Mouse (Mus musculus) gastrocnemius, postnatal 10 days (tissue): Measurements from ENCODE around the gene Gm10188. TPM values are rescaled to one million over a fixed set of nuclear protein-coding genes. Genes with fewer than 3 reads are reported as not detected.

ENCODE experiments used
- DNase-seq: peaks from one replicate; pipeline ENCODE4 v3.0.0; 2021; ENCODE audit warnings: mixed read lengths
- microRNA-seq, 2 experiments: library from miRNA; unstranded; fragments of <30 nt; microRNA quantifications; one replicate each; pipeline ENCODE4 v1.2.0; 2021
- total RNA-seq, 2 experiments: library from RNA; stranded (reverse); gene quantifications; 2 replicates each; pipeline ENCODE4 v1.2.3; 2021

The Gm10188 gene
- total RNA-seq, 2 experiments from 2014 or later, result not detected

DNA sequence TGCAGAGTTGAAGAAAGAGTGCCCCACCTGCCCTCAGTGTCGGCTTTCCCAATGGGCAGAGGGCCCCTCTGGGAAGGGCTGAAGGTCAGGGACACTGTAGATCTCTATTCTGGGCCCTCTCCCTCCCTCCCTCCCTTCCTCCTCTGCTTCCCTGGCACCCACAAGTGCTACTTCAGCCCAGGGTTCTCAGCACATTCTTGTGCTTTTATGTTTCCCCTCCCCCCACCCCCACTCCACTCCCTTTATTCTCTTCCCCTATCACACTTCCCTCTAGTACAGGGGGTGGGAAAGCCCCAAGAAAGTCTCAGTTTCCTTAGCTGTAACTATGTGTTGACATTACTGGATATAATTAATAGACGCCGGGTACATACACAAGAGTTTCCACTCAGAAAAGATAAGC is 34.9 kb downstream of the Gm10188 start:
- no peak for DNase-seq

DNA sequence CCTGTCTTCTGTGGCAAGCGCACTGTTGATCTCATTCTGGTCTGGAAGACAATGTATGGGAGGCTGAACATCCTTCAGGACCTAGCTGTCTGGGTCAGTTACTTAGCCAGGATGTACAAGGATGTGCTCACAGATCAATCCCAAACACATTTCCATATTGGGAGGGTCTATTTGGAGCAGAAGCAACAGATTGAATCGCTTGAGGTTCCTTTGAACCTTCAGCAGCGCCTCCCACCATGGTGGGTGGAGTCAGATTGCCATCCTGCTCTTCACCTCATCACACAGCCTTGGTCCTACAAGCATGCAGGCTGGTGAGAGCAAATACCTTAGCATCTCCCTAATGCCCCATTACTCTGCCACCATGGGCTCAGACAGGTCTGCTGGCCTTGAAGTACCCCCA is 35.8 kb downstream of the Gm10188 start:
- DNase-seq, result no peak

DNA sequence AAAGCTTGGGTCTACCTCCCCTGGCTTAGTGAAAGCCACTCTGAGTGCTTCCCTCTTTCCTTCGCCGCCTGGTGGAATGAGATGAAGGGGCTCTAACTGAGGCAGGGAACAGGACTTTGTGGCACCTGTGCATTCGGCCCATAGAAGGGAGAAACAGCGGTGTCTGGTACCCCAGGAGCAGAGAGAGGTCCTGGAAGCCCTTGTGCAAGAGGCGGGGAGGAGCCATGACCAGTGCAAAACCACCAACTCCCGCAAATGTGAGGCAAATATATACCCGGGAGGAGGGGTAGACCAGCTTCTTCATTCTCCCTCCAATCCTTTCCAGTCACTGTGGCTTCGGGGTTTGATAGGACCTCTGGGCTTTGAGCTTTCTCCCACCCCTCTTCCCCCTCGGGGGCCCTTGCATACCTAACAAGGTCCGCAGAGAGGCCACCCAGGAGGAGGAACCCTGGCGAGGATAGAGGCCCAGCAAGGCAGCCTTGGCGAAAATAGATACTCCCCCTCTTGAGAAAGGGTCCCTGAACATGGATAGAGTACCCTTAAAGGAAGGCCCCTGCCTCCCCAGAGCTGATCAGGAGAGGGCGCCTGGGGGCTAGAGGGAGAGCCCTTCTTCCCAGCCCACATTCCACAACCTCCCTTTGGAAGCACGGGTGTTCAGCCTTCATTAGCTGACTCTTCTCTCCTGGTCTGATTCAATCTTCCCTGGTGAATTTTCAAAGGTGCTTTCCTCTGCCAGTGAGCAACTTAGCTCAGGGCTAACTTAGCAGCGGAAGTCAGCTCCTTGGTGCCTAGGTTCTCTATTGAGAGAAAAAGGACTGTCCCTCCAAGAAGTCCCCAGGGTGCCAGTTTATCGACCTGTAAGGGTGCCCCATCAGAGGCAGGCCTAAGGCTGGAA is 37.5 kb downstream of the Gm10188 start:
- DNase-seq, result no peak

DNA sequence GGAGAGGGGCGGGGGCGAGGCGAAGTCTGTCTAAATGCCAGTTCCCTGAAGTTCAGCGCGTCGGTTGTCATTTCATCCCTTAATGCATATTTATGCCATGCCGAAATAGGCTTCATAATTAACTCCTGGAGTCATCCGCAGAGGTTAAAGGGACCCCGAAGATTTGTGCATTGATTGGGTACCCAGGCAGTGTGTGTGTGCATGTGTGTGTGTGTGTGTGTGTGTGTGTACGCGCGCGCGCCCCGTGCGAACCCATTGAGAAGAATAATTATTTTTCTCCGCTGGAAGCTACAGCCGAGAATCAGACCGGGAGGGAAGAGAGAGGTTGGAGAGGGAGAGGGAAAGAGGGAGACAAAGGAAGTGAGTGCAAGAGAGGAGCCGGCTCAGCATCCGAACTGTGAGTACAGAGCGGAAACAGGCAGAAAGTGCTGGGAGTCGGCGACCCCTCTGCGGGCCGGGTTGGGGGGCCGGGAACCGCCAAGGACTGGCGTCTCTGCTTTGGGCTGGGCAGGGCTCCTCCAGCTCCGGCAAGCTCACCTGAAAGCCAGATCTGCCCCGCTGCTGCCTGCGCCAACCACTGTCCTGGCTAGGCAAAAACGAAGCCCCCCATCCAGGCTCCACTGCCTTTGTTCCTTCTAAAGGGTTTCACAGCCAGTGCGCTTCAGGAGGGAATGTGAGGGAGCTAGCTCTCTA is 38.3 kb downstream of the Gm10188 start, which contains the start of the genes Lemd1 and AC124108.1:
Gene Lemd1 (plus strand): TSS at position 339 of the 693 bp plus-strand sequence.
Gene AC124108.1 (plus strand): TSS at position 365 of the 693 bp plus-strand sequence.
- no peak for DNase-seq

DNA sequence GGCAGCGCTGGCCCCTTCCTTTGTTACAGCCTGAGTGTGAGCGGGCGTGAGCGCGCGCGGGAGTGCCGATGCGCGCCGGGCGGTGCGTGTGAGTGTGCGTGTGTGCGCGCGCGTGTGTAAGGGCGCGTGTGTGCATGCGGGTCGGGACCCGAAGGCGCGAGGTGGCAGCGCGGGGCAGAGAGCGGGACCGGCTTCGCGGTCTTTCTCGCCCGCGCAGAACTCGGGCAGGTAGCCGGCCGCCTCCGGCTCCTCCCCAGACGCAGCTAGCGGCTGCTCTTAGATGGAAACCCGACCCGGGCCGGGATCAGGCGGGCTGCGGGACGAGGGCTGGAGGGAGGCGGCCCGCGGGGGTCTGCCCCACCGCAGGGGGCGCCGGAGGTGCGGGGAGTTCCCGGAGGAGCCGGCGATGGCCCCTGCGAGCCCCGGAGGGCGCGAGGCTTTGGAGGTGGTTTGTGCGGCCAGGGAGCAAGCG is 38.9 kb downstream of the Gm10188 start:
- DNase-seq, result no peak

DNA sequence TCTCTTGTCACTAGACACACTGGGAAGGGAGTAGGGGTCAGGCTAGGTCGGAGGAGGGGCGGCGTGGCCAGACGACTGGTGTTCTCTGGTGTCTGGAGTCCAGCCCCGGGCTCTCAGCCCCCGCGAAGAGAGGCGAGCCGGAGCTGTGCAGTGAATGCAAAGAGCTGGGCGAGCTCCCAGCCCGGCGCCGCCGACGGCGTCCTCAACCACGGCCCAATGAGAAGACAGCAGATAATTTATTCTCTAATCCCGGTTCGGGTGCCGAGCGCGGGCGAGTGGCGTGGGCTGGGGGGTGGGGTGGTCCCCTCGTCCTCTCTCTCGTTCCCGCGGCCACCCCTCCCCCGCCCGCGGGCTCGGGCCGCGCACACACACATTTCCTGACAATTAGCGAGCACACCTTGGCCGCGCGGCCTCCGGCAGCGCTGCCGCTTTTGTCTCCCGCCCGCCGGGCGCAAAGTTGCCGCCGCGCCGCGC is 39.5 kb downstream of the Gm10188 start:
- DNase-seq, result no peak

DNA sequence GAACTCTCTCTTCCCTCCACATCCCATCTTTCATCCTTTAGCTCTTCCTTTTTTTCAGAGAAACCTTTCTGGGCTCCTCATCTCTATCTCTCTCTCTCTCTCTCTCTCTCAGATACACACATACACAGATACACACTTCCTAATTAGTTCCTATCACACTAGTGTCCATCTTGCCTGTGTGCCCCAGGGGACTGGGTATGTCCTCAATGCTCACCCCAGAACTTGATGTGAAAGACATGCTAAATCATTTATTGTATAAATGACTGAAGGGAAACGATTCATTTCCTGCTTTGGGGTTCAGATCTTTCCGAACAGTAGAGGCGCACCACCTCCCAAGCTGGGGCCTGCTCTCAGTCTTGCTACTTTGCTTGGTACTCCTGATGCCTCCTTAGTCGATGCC is 40.3 kb downstream of the Gm10188 start:
- DNase-seq, result no peak

DNA sequence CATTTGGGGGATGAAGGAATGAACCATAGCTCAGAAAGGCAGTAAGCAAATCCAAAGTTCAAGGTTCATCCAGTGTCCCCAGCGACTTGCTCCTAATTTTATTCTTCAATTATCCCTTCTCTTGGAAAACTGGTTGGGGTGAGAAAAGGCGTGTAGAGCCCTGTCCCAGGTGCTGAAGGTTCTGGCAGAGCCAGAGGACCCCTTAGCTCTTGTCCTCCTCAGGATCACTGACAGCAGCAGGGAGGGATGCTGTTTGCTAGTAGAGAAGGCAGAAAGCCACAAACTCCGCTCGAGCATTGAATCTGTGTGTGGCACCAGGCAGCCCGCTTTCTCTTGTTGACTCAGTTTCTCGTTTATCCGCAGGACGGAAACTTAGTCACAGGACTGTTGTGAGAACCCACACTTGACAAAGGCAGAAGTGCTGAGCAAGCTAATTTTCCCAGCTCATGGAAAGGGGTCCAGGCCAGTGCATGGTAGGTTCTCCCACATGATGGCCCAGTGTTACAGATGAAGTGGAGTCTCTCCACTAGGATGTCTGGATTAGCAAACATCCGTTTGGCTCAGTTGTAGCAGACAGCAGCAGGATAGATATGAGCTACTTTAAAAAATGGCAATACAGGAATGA is 41.0 kb downstream of the Gm10188 start:
- DNase-seq, result no peak

DNA sequence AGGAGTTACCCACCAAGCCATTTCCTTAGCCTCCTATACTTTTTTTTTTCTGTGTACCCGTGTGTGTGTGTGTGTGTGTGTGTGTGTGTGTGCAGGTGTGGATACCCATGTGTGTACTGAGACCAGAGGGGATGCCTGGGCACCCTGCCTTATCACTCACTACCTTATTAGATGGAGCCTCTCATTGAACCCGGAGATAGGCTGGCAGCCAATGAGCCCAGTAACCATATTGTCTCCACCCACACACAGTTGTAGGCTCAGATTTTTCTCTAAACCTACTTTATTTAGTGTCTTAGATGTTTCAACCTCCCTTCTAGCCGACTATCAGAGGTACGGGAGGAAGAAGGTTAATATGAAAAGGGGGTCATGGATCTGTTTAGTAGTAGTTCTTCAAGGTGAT is 43.3 kb downstream of the Gm10188 start:
- no peak for DNase-seq

Small RNA genes lying within 50 kb of the gene (microRNA-seq; reads per million reads assigned to microRNA genes)
- 4.8 to 7.5 reads per million in 2 experiments for gene Mir135b

Other genes with a start within 250 kb of the Gm10188 start
- 10 to 100 TPM; 76.7 to 86.1 TPM for gene Elk4, start 222.2 kb downstream of the Gm10188 start, total RNA-seq
- 1 to 10 TPM; 1.4 to 1.8 TPM for gene Mfsd4a, start 161.7 kb downstream of the Gm10188 start, total RNA-seq
- gene Cdk18, start 90.1 kb downstream of the Gm10188 start, total RNA-seq, result 1 to 10 TPM; 1.2 to 2.3 TPM
- gene Lemd1, start 38.3 kb downstream of the Gm10188 start, total RNA-seq, result not detected
- under 1 TPM in 1 of 2 experiments, not detected in 1; 0.05 TPM for gene AC124108.1, start 38.3 kb downstream of the Gm10188 start, total RNA-seq
- under 1 TPM; 0.45 to 0.52 TPM for gene Klhdc8a, start 68.9 kb upstream of the Gm10188 start, total RNA-seq
- 1 to 10 TPM; 2.0 to 2.2 TPM for gene Nuak2, start 86.4 kb upstream of the Gm10188 start, total RNA-seq
- 10 to 100 TPM; 24.8 to 30.7 TPM for gene Tmcc2, start 161.5 kb upstream of the Gm10188 start, total RNA-seq
- gene Dstyk, start 187.8 kb upstream of the Gm10188 start, total RNA-seq, result 10 to 100 TPM; 16.1 to 16.8 TPM
- gene Rbbp5, start 247.6 kb upstream of the Gm10188 start, total RNA-seq, result 10 to 100 TPM; 19.6 to 20.3 TPM